Mouse (Mus musculus) midbrain, embryonic 16.5 days (tissue): ENCODE measurements at regions not wholly inside any gene's neighbourhood (a gene's known extent, or its start where the extent isn't known, plus 50 kb on each side); places are given as distances from the start of the nearest gene placed in this dataset.

Experiments
- ATAC-seq: fragments of 200-750 bp; cut with Nextera tagmentation; 2 replicates; pipeline ENCODE4 v1.8.0; 2017; ENCODE audit warnings: moderate TSS enrichment
- H3K27ac ChIP-seq: fragments of 300-500 bp; sonication (generic); 2 replicates; pipeline ENCODE4 v1.5.1; 2014; ENCODE audit warnings: mild to moderate bottlenecking, low read length, mixed read lengths
- H3K27me3 ChIP-seq: fragments of 300-500 bp; sonication (generic); 2 replicates; pipeline ENCODE4 v1.6.1; 2014; ENCODE audit warnings: low read depth, low read length, mixed read lengths; ENCODE audit not compliant: control insufficient read depth, insufficient read depth
- H3K36me3 ChIP-seq: fragments of 300-500 bp; sonication (generic); 2 replicates; pipeline ENCODE4 v1.6.1; 2014; ENCODE audit warnings: mild to moderate bottlenecking, low read length, moderate library complexity, mixed read lengths; ENCODE audit not compliant: control insufficient read depth, insufficient read depth
- H3K4me1 ChIP-seq: fragments of 300-500 bp; sonication (generic); 2 replicates; pipeline ENCODE4 v1.6.1; 2014; ENCODE audit warnings: mild to moderate bottlenecking, low read length, mixed read lengths; ENCODE audit not compliant: control insufficient read depth, insufficient read depth
- H3K4me2 ChIP-seq: fragments of 300-500 bp; sonication (generic); 2 replicates; pipeline ENCODE4 v1.6.1; 2014; ENCODE audit warnings: mild to moderate bottlenecking, low read length, mixed read lengths
- H3K4me3 ChIP-seq: fragments of 300-500 bp; sonication (generic); 2 replicates; pipeline ENCODE4 v1.5.1; 2014; ENCODE audit warnings: low read depth, mild to moderate bottlenecking, low read length, moderate library complexity, mixed read lengths
- H3K9ac ChIP-seq: fragments of 300-500 bp; sonication (generic); 2 replicates; pipeline ENCODE4 v1.6.1; 2014; ENCODE audit warnings: low read depth, low read length, mixed read lengths
- H3K9me3 ChIP-seq: fragments of 300-500 bp; sonication (generic); replicated peaks from 2 replicates; pipeline ENCODE4 v1.6.1; 2014; ENCODE audit warnings: mild to moderate bottlenecking, low read length, mixed read lengths; ENCODE audit not compliant: control insufficient read depth, poor library complexity, severe bottlenecking
- WGBS: fragments of 180-500 bp; shearing (Covaris S2); extraction: QIAGEN DNeasy Blood & Tissue Kit; methylation state at CpG from one replicate; pipeline ENCODE4 v1.1.7; 2014; 5-methylcytosine and 5-hydroxymethylcytosine counted together

- no peaks in the 10 kb centered on the region for H3K36me3 ChIP-seq
- no peaks in the 10 kb centered on the region for H3K4me1 ChIP-seq
- no peaks in the 10 kb centered on the region for H3K27me3 ChIP-seq
- no peak overlapping the region for H3K9ac ChIP-seq
- no peak for ATAC-seq
- H3K4me3 ChIP-seq = no peak overlapping the region
- 88% methylated on average over 2 of the region's 2 CpGs for WGBS
- H3K27ac ChIP-seq = no peak overlapping the region
- H3K4me2 ChIP-seq = no peak overlapping the region
- H3K9me3 ChIP-seq = peaks cover 18% of the 10 kb centered on the region
These were observed 289.4 kb downstream of the Ikzf2 start for GRCm38 (mm10) chr1:69397676-69398075.

- H3K4me2 ChIP-seq = no peak overlapping the region
- ATAC-seq = no peak
- H3K36me3 ChIP-seq = no peaks in the 10 kb centered on the region
- WGBS = 86% methylated on average over 1 of the region's 1 CpGs
- H3K9me3 ChIP-seq = peaks cover 4% of the 10 kb centered on the region; the same call in 1 of the 2 replicates
- no peak overlapping the region for H3K27ac ChIP-seq
- no peak overlapping the region for H3K9ac ChIP-seq
- H3K27me3 ChIP-seq = no peaks in the 10 kb centered on the region
- no peak overlapping the region for H3K4me3 ChIP-seq
- no peaks in the 10 kb centered on the region for H3K4me1 ChIP-seq
These were observed 274.5 kb upstream of the Erbb4 start for GRCm38 (mm10) chr1:69382374-69382773.

GRCm38 (mm10) chr1:69379741-69380140, 271.9 kb upstream of the Erbb4 start:
- no peaks in the 10 kb centered on the region for H3K36me3 ChIP-seq
- H3K4me2 ChIP-seq = no peak overlapping the region
- no peaks in the 10 kb centered on the region for H3K4me1 ChIP-seq
- 88% methylated on average over 7 of the region's 7 CpGs for WGBS
- H3K9ac ChIP-seq = no peak overlapping the region
- H3K27me3 ChIP-seq = no peaks in the 10 kb centered on the region
- no peak overlapping the region for H3K27ac ChIP-seq
- ATAC-seq = no peak
- H3K4me3 ChIP-seq = no peak overlapping the region
- peaks cover 5% of the 10 kb centered on the region; the same call in 1 of the 2 replicates for H3K9me3 ChIP-seq

GRCm38 (mm10) chr1:69376923-69377706, 269.3 kb upstream of the Erbb4 start:
- Histone ChIP-seq H3K4me2 (no peak overlapping the region), H3K27me3 (no peaks in the 10 kb centered on the region), H3K4me3 (no peak overlapping the region), H3K9me3 (peaks cover 5% of the 10 kb centered on the region; the same call in 1 of the 2 replicates), H3K9ac (no peak overlapping the region), H3K4me1 (no peaks in the 10 kb centered on the region), H3K36me3 (no peaks in the 10 kb centered on the region), H3K27ac (no peak overlapping the region)
- 98% methylated on average over 46 of the region's 46 CpGs for WGBS
- no peak for ATAC-seq

GRCm38 (mm10) chr1:69375246-69375645, 267.4 kb upstream of the Erbb4 start:
- Histone ChIP-seq H3K27me3 (no peaks in the 10 kb centered on the region), H3K4me3 (no peak overlapping the region), H3K4me2 (no peak overlapping the region), H3K27ac (no peak overlapping the region), H3K4me1 (no peaks in the 10 kb centered on the region), H3K36me3 (no peaks in the 10 kb centered on the region), H3K9me3 (peaks cover 5% of the 10 kb centered on the region; the same call in 1 of the 2 replicates), H3K9ac (no peak overlapping the region)
- ATAC-seq = no peak
- 44% methylated on average over 1 of the region's 1 CpGs for WGBS

- H3K9ac ChIP-seq = no peak overlapping the region
- no peak overlapping the region for H3K4me2 ChIP-seq
- no peaks in the 10 kb centered on the region for H3K9me3 ChIP-seq
- H3K4me3 ChIP-seq = no peak overlapping the region
- H3K27me3 ChIP-seq = no peaks in the 10 kb centered on the region
- H3K27ac ChIP-seq = no peak overlapping the region
- ATAC-seq = no peak
- H3K4me1 ChIP-seq = peaks cover 6% of the 10 kb centered on the region; the same call in 1 of the 2 replicates
- H3K36me3 ChIP-seq = no peaks in the 10 kb centered on the region
- WGBS = 90% methylated on average over 2 of the region's 2 CpGs
These were observed 262.2 kb upstream of the Erbb4 start for GRCm38 (mm10) chr1:69370078-69370477.

GRCm38 (mm10) chr1:69367531-69367930, 259.7 kb upstream of the Erbb4 start:
- H3K9me3 ChIP-seq = no peaks in the 10 kb centered on the region; the same call in 1 of the 2 replicates
- ATAC-seq = no peak
- no peak overlapping the region for H3K9ac ChIP-seq
- no peak overlapping the region for H3K4me2 ChIP-seq
- H3K27ac ChIP-seq = no peak overlapping the region
- H3K36me3 ChIP-seq = no peaks in the 10 kb centered on the region
- peaks cover 6% of the 10 kb centered on the region; the same call in 1 of the 2 replicates for H3K4me1 ChIP-seq
- no peaks in the 10 kb centered on the region for H3K27me3 ChIP-seq
- no peak overlapping the region for H3K4me3 ChIP-seq
- WGBS = 66% methylated on average over 1 of the region's 1 CpGs

GRCm38 (mm10) chr1:69364069-69364468, 256.2 kb upstream of the Erbb4 start:
- Histone ChIP-seq H3K27me3 (no peaks in the 10 kb centered on the region), H3K9me3 (no peaks in the 10 kb centered on the region; the same call in 1 of the 2 replicates), H3K9ac (no peak overlapping the region), H3K4me3 (no peak overlapping the region), H3K27ac (no peak overlapping the region), H3K36me3 (no peaks in the 10 kb centered on the region), H3K4me1 (peaks cover 6% of the 10 kb centered on the region; the same call in 1 of the 2 replicates), H3K4me2 (no peak overlapping the region)
- no peak for ATAC-seq

- Histone ChIP-seq H3K4me2 (no peak overlapping the region), H3K27me3 (no peaks in the 10 kb centered on the region), H3K9ac (no peak overlapping the region), H3K9me3 (no peaks in the 10 kb centered on the region; the same call in 1 of the 2 replicates), H3K4me3 (no peak overlapping the region), H3K36me3 (no peaks in the 10 kb centered on the region), H3K27ac (no peak overlapping the region), H3K4me1 (no peaks in the 10 kb centered on the region)
- 94% methylated on average over 7 of the region's 7 CpGs for WGBS
- no peak for ATAC-seq
These were observed 249.7 kb upstream of the Erbb4 start for GRCm38 (mm10) chr1:69357548-69357947.
